Comparison of ENCODE assay signal across 18 mouse cellular contexts in genomic region chr17:86367676-86368075, GRCm38 (mm10).
A peak's percentile ranks its signal among the peaks of the same experiment; 100 is the strongest.
DNase-seq lines count a peak whose midpoint lies in the region; ATAC-seq and TF ChIP-seq lines count a peak whose summit lies in the region.
"Had no signal": no experiment of that assay in that cellular context is flagged by ENCODE, and none has a peak within 500 bp of the region (broad histone marks: within the 10 kb centered on the region; RNA-seq: fewer than 3 reads in every experiment).

No protein-coding gene starts in this region.

- ATAC-seq in kidney, embryonic 16.5 days (ENCODE audit: low FRiP score, low TSS enrichment) = no peak
- ATAC-seq in hindbrain, embryonic 15.5 days (ENCODE audit: low FRiP score, low read depth) = peak; percentile 23; the same call in 1 of the 2 replicates
- no peak for ATAC-seq in granulocyte monocyte progenitor cell, adult 5-6 weeks (replicated peaks; ENCODE audit: poor library complexity, severe bottlenecking)
- ATAC-seq in lung, postnatal 0 days = no peak
- ATAC-seq: intestine, embryonic 15.5 days had no signal

- 59% methylated on average over 7 of the region's 7 CpGs for WGBS in heart, embryonic 10.5 days
- 19% methylated on average over 7 of the region's 7 CpGs for WGBS in kidney, adult 2 months
- WGBS in kidney, embryonic 16.5 days = 9% methylated on average over 7 of the region's 7 CpGs
- WGBS in hindbrain, embryonic 15.5 days = 36% methylated on average over 7 of the region's 7 CpGs
- WGBS in lung, postnatal 0 days = 34% methylated on average over 7 of the region's 7 CpGs

- no peaks in the 10 kb centered on the region for H3K36me3 ChIP-seq in heart, embryonic 10.5 days
- H3K36me3 ChIP-seq in kidney, adult 2 months (ENCODE audit: control insufficient read depth, insufficient read depth, low read length) = no peaks in the 10 kb centered on the region
- no peaks in the 10 kb centered on the region for H3K36me3 ChIP-seq in kidney, embryonic 16.5 days (ENCODE audit: insufficient read depth, low read length)
- no peaks in the 10 kb centered on the region for H3K36me3 ChIP-seq in hindbrain, embryonic 15.5 days
- no peaks in the 10 kb centered on the region for H3K36me3 ChIP-seq in lung, postnatal 0 days (ENCODE audit: insufficient read depth, low read length)
- H3K36me3 ChIP-seq: intestine, embryonic 15.5 days; lung, embryonic 15.5 days had no signal

- H3K9ac ChIP-seq in kidney, embryonic 16.5 days (replicated peaks; ENCODE audit: low read length) = no peak overlapping the region
- H3K9ac ChIP-seq in hindbrain, embryonic 15.5 days = no peak overlapping the region
- no peak overlapping the region for H3K9ac ChIP-seq in lung, postnatal 0 days (replicated peaks; ENCODE audit: low read depth)
- H3K9ac ChIP-seq: forebrain, embryonic 13.5 days; intestine, embryonic 15.5 days; lung, embryonic 15.5 days had no signal

- no peaks in the 10 kb centered on the region for H3K27me3 ChIP-seq in heart, embryonic 10.5 days (ENCODE audit: insufficient read depth, poor library complexity, severe bottlenecking)
- no peaks in the 10 kb centered on the region for H3K27me3 ChIP-seq in kidney, adult 2 months (replicated peaks; ENCODE audit: control insufficient read depth, insufficient read depth, low read length)
- no peaks in the 10 kb centered on the region for H3K27me3 ChIP-seq in kidney, embryonic 16.5 days (ENCODE audit: insufficient read depth, low read length)
- no peaks in the 10 kb centered on the region for H3K27me3 ChIP-seq in hindbrain, embryonic 15.5 days
- no peaks in the 10 kb centered on the region for H3K27me3 ChIP-seq in lung, postnatal 0 days (replicated peaks; ENCODE audit: insufficient read depth, low read length)
- H3K27me3 ChIP-seq: forebrain, embryonic 13.5 days; intestine, embryonic 15.5 days; lung, embryonic 15.5 days; megakaryocyte, embryonic 14.5 days had no signal

- peak overlapping the region; percentile 49; the same call in 1 of the 2 replicates for H3K27ac ChIP-seq in heart, embryonic 10.5 days
- H3K27ac ChIP-seq in kidney, adult 2 months (ENCODE audit: insufficient read depth, low read depth, low read length) = no peak overlapping the region
- no peak overlapping the region for H3K27ac ChIP-seq in kidney, embryonic 16.5 days (ENCODE audit: low read length)
- peak overlapping the region; percentile 49; the same call in 1 of the 2 replicates for H3K27ac ChIP-seq in hindbrain, embryonic 15.5 days (replicated peaks)
- no peak overlapping the region for H3K27ac ChIP-seq in lung, postnatal 0 days (ENCODE audit: low read length)
- H3K27ac ChIP-seq: intestine, embryonic 15.5 days; lung, embryonic 15.5 days had no signal

- no peak overlapping the region for H3K4me2 ChIP-seq in kidney, embryonic 16.5 days (replicated peaks; ENCODE audit: low read depth, low read length)
- no peak overlapping the region for H3K4me2 ChIP-seq in hindbrain, embryonic 15.5 days
- H3K4me2 ChIP-seq in lung, postnatal 0 days (replicated peaks; ENCODE audit: low read depth, low read length) = no peak overlapping the region
- H3K4me2 ChIP-seq: forebrain, embryonic 13.5 days; intestine, embryonic 15.5 days; liver, embryonic 11.5 days; lung, embryonic 15.5 days had no signal

- TF ChIP-seq CTCF in kidney, adult 2 months (conservative IDR thresholded peaks at IDR 0.05; ENCODE audit: insufficient read depth, insufficient read length, low read depth, low read length) = no peak
- TF ChIP-seq CTCF in lung, postnatal 0 days (IDR thresholded peaks at IDR 0.05) = no peak

- H3K4me1 ChIP-seq in heart, embryonic 10.5 days = peaks cover 65% of the 10 kb centered on the region
- peaks cover 10% of the 10 kb centered on the region; the same call in 1 of the 2 replicates for H3K4me1 ChIP-seq in kidney, adult 2 months (ENCODE audit: control insufficient read depth, insufficient read depth, low read length)
- peaks cover 38% of the 10 kb centered on the region for H3K4me1 ChIP-seq in kidney, embryonic 16.5 days (ENCODE audit: insufficient read depth, low read length)
- peaks cover 35% of the 10 kb centered on the region for H3K4me1 ChIP-seq in hindbrain, embryonic 15.5 days (replicated peaks)
- peaks cover 5% of the 10 kb centered on the region; the same call in 1 of the 2 replicates for H3K4me1 ChIP-seq in lung, postnatal 0 days (ENCODE audit: insufficient read depth, low read depth, low read length)

- TF ChIP-seq EP300 in lung, postnatal 0 days (IDR thresholded peaks at IDR 0.05) = no peak

- no peaks in the 10 kb centered on the region for H3K9me3 ChIP-seq in heart, embryonic 10.5 days
- H3K9me3 ChIP-seq in kidney, embryonic 16.5 days (ENCODE audit: low read length) = no peaks in the 10 kb centered on the region
- no peaks in the 10 kb centered on the region for H3K9me3 ChIP-seq in hindbrain, embryonic 15.5 days
- no peaks in the 10 kb centered on the region for H3K9me3 ChIP-seq in lung, postnatal 0 days (ENCODE audit: low read length)
- H3K9me3 ChIP-seq: forebrain, embryonic 13.5 days; intestine, embryonic 15.5 days; lung, embryonic 15.5 days; megakaryocyte, embryonic 14.5 days had no signal

- H3K4me3 ChIP-seq in heart, embryonic 10.5 days = no peak overlapping the region
- no peak overlapping the region for H3K4me3 ChIP-seq in kidney, adult 2 months (ENCODE audit: insufficient read depth, low read depth, low read length)
- H3K4me3 ChIP-seq in kidney, embryonic 16.5 days (ENCODE audit: low read length) = no peak overlapping the region
- H3K4me3 ChIP-seq in hindbrain, embryonic 15.5 days = no peak overlapping the region
- H3K4me3 ChIP-seq in lung, postnatal 0 days (ENCODE audit: low read depth, low read length) = no peak overlapping the region
- H3K4me3 ChIP-seq: forebrain, embryonic 13.5 days; intestine, embryonic 15.5 days; lung, embryonic 15.5 days; megakaryocyte, embryonic 14.5 days had no signal

- no peak for TF ChIP-seq POLR2A in kidney, adult 2 months (IDR thresholded peaks at IDR 0.05; ENCODE audit: low read depth, low read length)

- DNase-seq in heart, embryonic 10.5 days (ENCODE audit: low spot score) = no peak
- no peak for DNase-seq in heart, adult 9 months (ENCODE audit: low spot score in 2 of 2)
- peak; percentile 49 for DNase-seq in kidney, adult 2 months
- peak; percentile 33 for DNase-seq in embryo, embryonic 11 days
- DNase-seq in lung, postnatal 0 days (ENCODE audit: low spot score) = no peak
- DNase-seq: adrenal gland, adult 2 months; B cell, adult 2 months; cerebellum, adult 9-11 months; gastrocnemius, postnatal 10 days; thymus, adult 2 months had no signal

Comparison
In these comparisons a context has a peak if more than half of its experiments do, and no peak if none do; other contexts are left out.
1. DNase-seq: peak in kidney, adult 2 months (single experiment) and embryo, embryonic 11 days (single experiment); none in heart, embryonic 10.5 days (single experiment), heart, adult 9 months (0 of 2) and lung, postnatal 0 days (single experiment).
2. H3K27ac ChIP-seq: peak in heart, embryonic 10.5 days (single experiment) and hindbrain, embryonic 15.5 days (single experiment); none in kidney, adult 2 months (single experiment), kidney, embryonic 16.5 days (single experiment) and lung, postnatal 0 days (single experiment).